Mouse (Mus musculus) gastrocnemius, postnatal 25 days (tissue): ENCODE data around the gene Rbck1. TPM values are rescaled to one million over a fixed set of nuclear protein-coding genes. Genes with fewer than 3 reads are reported as not detected.
A peak's percentile ranks its signal among the peaks of the same experiment; 100 is the strongest.
"Not testable (repeated sequence)": the region's sequence is repeated elsewhere in the genome, so short reads cannot be mapped to it uniquely, and the experiment has no call there.

ENCODE experiments used
- DNase-seq: peaks from one replicate; pipeline ENCODE4 v3.0.0; 2022
- total RNA-seq, 2 experiments: library from RNA; stranded (reverse); gene quantifications; 1 replicate in 1 of 2; 2 replicates in 1 of 2; pipeline ENCODE4 v1.2.3; 2021

Rbck1 gene
- total RNA-seq, 2 experiments from 2014 or later, result 26.6 to 32.2 TPM

- no peak for DNase-seq
Measured at GRCm38 (mm10) chr2:152294541-152294940, 37.9 kb downstream of the Rbck1 start.

GRCm38 (mm10) chr2:152293727-152294475, 38.6 kb downstream of the Rbck1 start, which contains the start of gene Tbc1d20:
TSS of gene Tbc1d20 (plus strand) at chr2:152293828.
- DNase-seq, result peak; percentile 90

- DNase-seq, result no peak
Measured at GRCm38 (mm10) chr2:152293179-152293726, 39.2 kb downstream of the Rbck1 start.

GRCm38 (mm10) chr2:152292475-152292874, 40.0 kb downstream of the Rbck1 start:
- no peak for DNase-seq

GRCm38 (mm10) chr2:152289623-152290022, 42.8 kb downstream of the Rbck1 start:
- not testable (repeated sequence) for DNase-seq

- DNase-seq, result no peak
Measured at GRCm38 (mm10) chr2:152288046-152288445, 44.4 kb downstream of the Rbck1 start.

- DNase-seq, result no peak
Measured at GRCm38 (mm10) chr2:152287560-152287959, 44.9 kb downstream of the Rbck1 start.

- DNase-seq, result no peak
Measured at GRCm38 (mm10) chr2:152281407-152281806, 51.0 kb downstream of the Rbck1 start.

- DNase-seq, result no peak
Measured at GRCm38 (mm10) chr2:152273639-152274038, 58.8 kb downstream of the Rbck1 start.

Other genes starting within 250 kb of the Rbck1 start
- gene Srxn1, start 227.1 kb downstream of the Rbck1 start, total RNA-seq, result 10 to 100 TPM; 18.8 to 24.8 TPM
- 10 to 100 TPM; 11.2 to 12.4 TPM for gene Tcf15, start 189.1 kb downstream of the Rbck1 start, total RNA-seq
- 10 to 100 TPM; 78.6 to 79.8 TPM for gene Csnk2a1, start 105.8 kb downstream of the Rbck1 start, total RNA-seq
- 10 to 100 TPM; 27.0 to 28.9 TPM for gene Tbc1d20, start 38.8 kb downstream of the Rbck1 start, total RNA-seq
- gene Trib3, start 11.4 kb upstream of the Rbck1 start, total RNA-seq, result 1 to 10 TPM in 1 of 2 experiments, under 1 TPM in 1; 0.74 to 1.8 TPM
- not detected for gene Nrsn2, start 44.0 kb upstream of the Rbck1 start, total RNA-seq
- 1 to 10 TPM; 1.1 to 1.7 TPM for gene Sox12, start 65.4 kb upstream of the Rbck1 start, total RNA-seq
- 1 to 10 TPM; 1.6 TPM for gene Zcchc3, start 82.4 kb upstream of the Rbck1 start, total RNA-seq
- gene 6820408C15Rik, start 82.9 kb upstream of the Rbck1 start, total RNA-seq, result not detected
- not detected for gene Defb23, start 132.0 kb upstream of the Rbck1 start, total RNA-seq
- gene Defb20, start 144.4 kb upstream of the Rbck1 start, total RNA-seq, result not detected
- gene Defb22, start 157.5 kb upstream of the Rbck1 start, total RNA-seq, result not detected
- not detected for gene Defb26, start 179.0 kb upstream of the Rbck1 start, total RNA-seq
- not detected for gene Defb28, start 185.6 kb upstream of the Rbck1 start, total RNA-seq
- not detected for gene Defb29, start 207.4 kb upstream of the Rbck1 start, total RNA-seq
- not detected for gene Gm17416, start 236.7 kb upstream of the Rbck1 start, total RNA-seq
- not detected for gene Defb21, start 240.1 kb upstream of the Rbck1 start, total RNA-seq
- not detected for gene Defb19, start 247.7 kb upstream of the Rbck1 start, total RNA-seq